Mouse (Mus musculus): ENCODE results near the gene Rgs3. TPM values are rescaled to one million over a fixed set of nuclear protein-coding genes. Genes with fewer than 3 reads are reported as not detected.
A peak's percentile ranks its signal among the peaks of the same experiment; 100 is the strongest.

Gene Rgs3
- polyA plus RNA-seq, 1 experiment = 49.5 TPM

GRCm38 (mm10) chr4:62685268-62685667 lies 125.6 kb downstream of the Rgs3 start:
- Histone ChIP-seq H3K27ac (replicated peaks; ENCODE audit: low read depth, low read length) (no peak overlapping the region), H3K4me3 (ENCODE audit: insufficient read depth, low read depth, low read length) (no peak overlapping the region), H3K4me1 (ENCODE audit: control insufficient read depth, insufficient read depth, insufficient read length, low read length) (peaks cover 12% of the 10 kb centered on the region)

- no peak overlapping the region for H3K4me3 ChIP-seq (ENCODE audit: insufficient read depth, low read depth, low read length)
- no peak overlapping the region for H3K27ac ChIP-seq (replicated peaks; ENCODE audit: low read depth, low read length)
- peaks cover 13% of the 10 kb centered on the region for H3K4me1 ChIP-seq (ENCODE audit: control insufficient read depth, insufficient read depth, insufficient read length, low read length)
Measured at GRCm38 (mm10) chr4:62686769-62687168, 127.1 kb downstream of the Rgs3 start.

- Histone ChIP-seq H3K27ac (replicated peaks; ENCODE audit: low read depth, low read length) (no peak overlapping the region), H3K4me3 (ENCODE audit: insufficient read depth, low read depth, low read length) (no peak overlapping the region), H3K4me1 (ENCODE audit: control insufficient read depth, insufficient read depth, insufficient read length, low read length) (peaks cover 18% of the 10 kb centered on the region)
Measured at GRCm38 (mm10) chr4:62688142-62688541, 128.5 kb downstream of the Rgs3 start.

- Histone ChIP-seq H3K4me3 (ENCODE audit: insufficient read depth, low read depth, low read length) (no peak overlapping the region), H3K4me1 (ENCODE audit: control insufficient read depth, insufficient read depth, insufficient read length, low read length) (peaks cover 30% of the 10 kb centered on the region), H3K27ac (replicated peaks; ENCODE audit: low read depth, low read length) (peak overlapping the region; percentile 77)
Measured at GRCm38 (mm10) chr4:62690997-62691396, 131.3 kb downstream of the Rgs3 start.

- H3K4me1 ChIP-seq (ENCODE audit: control insufficient read depth, insufficient read depth, insufficient read length, low read length) = peaks cover 32% of the 10 kb centered on the region
- H3K4me3 ChIP-seq (ENCODE audit: insufficient read depth, low read depth, low read length) = no peak overlapping the region
- peak overlapping the region; percentile 84 for H3K27ac ChIP-seq (replicated peaks; ENCODE audit: low read depth, low read length)
Measured at GRCm38 (mm10) chr4:62691625-62692024, 132.0 kb downstream of the Rgs3 start.

- Histone ChIP-seq H3K4me1 (ENCODE audit: control insufficient read depth, insufficient read depth, insufficient read length, low read length) (peaks cover 33% of the 10 kb centered on the region), H3K4me3 (ENCODE audit: insufficient read depth, low read depth, low read length) (no peak overlapping the region), H3K27ac (replicated peaks; ENCODE audit: low read depth, low read length) (peak overlapping the region; percentile 84)
Measured at GRCm38 (mm10) chr4:62693839-62694238, 134.2 kb downstream of the Rgs3 start.

- peaks cover 33% of the 10 kb centered on the region for H3K4me1 ChIP-seq (ENCODE audit: control insufficient read depth, insufficient read depth, insufficient read length, low read length)
- peak overlapping the region; percentile 84 for H3K27ac ChIP-seq (replicated peaks; ENCODE audit: low read depth, low read length)
- H3K4me3 ChIP-seq (ENCODE audit: insufficient read depth, low read depth, low read length) = no peak overlapping the region
Measured at GRCm38 (mm10) chr4:62694703-62695439, 135.2 kb downstream of the Rgs3 start.

- Histone ChIP-seq H3K27ac (replicated peaks; ENCODE audit: low read depth, low read length) (peak overlapping the region; percentile 95), H3K4me3 (ENCODE audit: insufficient read depth, low read depth, low read length) (no peak overlapping the region), H3K4me1 (ENCODE audit: control insufficient read depth, insufficient read depth, insufficient read length, low read length) (peaks cover 33% of the 10 kb centered on the region)
Measured at GRCm38 (mm10) chr4:62695523-62695922, 135.9 kb downstream of the Rgs3 start.

GRCm38 (mm10) chr4:62695946-62696345 lies 136.3 kb downstream of the Rgs3 start:
- Histone ChIP-seq H3K4me1 (ENCODE audit: control insufficient read depth, insufficient read depth, insufficient read length, low read length) (peaks cover 33% of the 10 kb centered on the region), H3K4me3 (ENCODE audit: insufficient read depth, low read depth, low read length) (no peak overlapping the region), H3K27ac (replicated peaks; ENCODE audit: low read depth, low read length) (peak overlapping the region; percentile 95)

- Histone ChIP-seq H3K4me1 (ENCODE audit: control insufficient read depth, insufficient read depth, insufficient read length, low read length) (peaks cover 31% of the 10 kb centered on the region), H3K27ac (replicated peaks; ENCODE audit: low read depth, low read length) (peak overlapping the region; percentile 39), H3K4me3 (ENCODE audit: insufficient read depth, low read depth, low read length) (no peak overlapping the region)
Measured at GRCm38 (mm10) chr4:62696699-62697404, 137.2 kb downstream of the Rgs3 start.

GRCm38 (mm10) chr4:62697469-62697868 lies 137.8 kb downstream of the Rgs3 start:
- Histone ChIP-seq H3K4me1 (ENCODE audit: control insufficient read depth, insufficient read depth, insufficient read length, low read length) (peaks cover 27% of the 10 kb centered on the region), H3K4me3 (ENCODE audit: insufficient read depth, low read depth, low read length) (no peak overlapping the region), H3K27ac (replicated peaks; ENCODE audit: low read depth, low read length) (peak overlapping the region; percentile 39)

GRCm38 (mm10) chr4:62698521-62698920 lies 138.9 kb downstream of the Rgs3 start:
- no peak overlapping the region for H3K4me3 ChIP-seq (ENCODE audit: insufficient read depth, low read depth, low read length)
- no peak overlapping the region for H3K27ac ChIP-seq (replicated peaks; ENCODE audit: low read depth, low read length)
- peaks cover 24% of the 10 kb centered on the region for H3K4me1 ChIP-seq (ENCODE audit: control insufficient read depth, insufficient read depth, insufficient read length, low read length)

GRCm38 (mm10) chr4:62699191-62699812 lies 139.7 kb downstream of the Rgs3 start:
- H3K4me3 ChIP-seq (ENCODE audit: insufficient read depth, low read depth, low read length) = peak overlapping the region; percentile 67
- peak overlapping the region; percentile 83 for H3K27ac ChIP-seq (replicated peaks; ENCODE audit: low read depth, low read length)
- peaks cover 19% of the 10 kb centered on the region for H3K4me1 ChIP-seq (ENCODE audit: control insufficient read depth, insufficient read depth, insufficient read length, low read length)

- H3K4me1 ChIP-seq (ENCODE audit: control insufficient read depth, insufficient read depth, insufficient read length, low read length) = peaks cover 12% of the 10 kb centered on the region
- peak overlapping the region; percentile 67 for H3K4me3 ChIP-seq (ENCODE audit: insufficient read depth, low read depth, low read length)
- peak overlapping the region; percentile 83 for H3K27ac ChIP-seq (replicated peaks; ENCODE audit: low read depth, low read length)
Measured at GRCm38 (mm10) chr4:62700426-62700825, 140.8 kb downstream of the Rgs3 start.

- H3K27ac ChIP-seq (replicated peaks; ENCODE audit: low read depth, low read length) = no peak overlapping the region
- peaks cover 5% of the 10 kb centered on the region for H3K4me1 ChIP-seq (ENCODE audit: control insufficient read depth, insufficient read depth, insufficient read length, low read length)
- no peak overlapping the region for H3K4me3 ChIP-seq (ENCODE audit: insufficient read depth, low read depth, low read length)
Measured at GRCm38 (mm10) chr4:62703151-62703550, 143.5 kb downstream of the Rgs3 start.

All from brown adipose tissue, adult 24 weeks (tissue).